Mouse (Mus musculus) kidney, embryonic 16.5 days (tissue): Measurements from ENCODE around the gene Ccdc60. TPM values are rescaled to one million over a fixed set of nuclear protein-coding genes. Genes with fewer than 3 reads are reported as not detected.
A peak's percentile ranks its signal among the peaks of the same experiment; 100 is the strongest.

Experiments used
- ATAC-seq: fragments of 200-750 bp; cut with Nextera tagmentation; 2 replicates; pipeline ENCODE4 v1.8.0; 2017; ENCODE audit warnings: moderate TSS enrichment; ENCODE audit not compliant: low FRiP score, low TSS enrichment
- H3K27ac ChIP-seq: fragments of 300-500 bp; sonication (generic); 2 replicates; pipeline ENCODE4 v1.5.1; 2014; ENCODE audit warnings: low read length
- H3K27me3 ChIP-seq: fragments of 300-500 bp; sonication (generic); 2 replicates; pipeline ENCODE4 v1.6.1; 2014; ENCODE audit warnings: low read length, control low read depth, mixed read lengths; ENCODE audit not compliant: insufficient read depth
- H3K36me3 ChIP-seq: fragments of 300-500 bp; sonication (generic); 2 replicates; pipeline ENCODE4 v1.6.1; 2014; ENCODE audit warnings: low read length, control low read depth, mixed read lengths; ENCODE audit not compliant: insufficient read depth
- H3K4me1 ChIP-seq: fragments of 300-500 bp; sonication (generic); 2 replicates; pipeline ENCODE4 v1.6.1; 2014; ENCODE audit warnings: low read length, control low read depth, mixed read lengths; ENCODE audit not compliant: insufficient read depth
- H3K4me2 ChIP-seq: fragments of 300-500 bp; sonication (generic); replicated peaks from 2 replicates; pipeline ENCODE4 v1.6.1; 2014; ENCODE audit warnings: low read depth, low read length
- H3K4me3 ChIP-seq: fragments of 300-500 bp; sonication (generic); 2 replicates; pipeline ENCODE4 v1.5.1; 2014; ENCODE audit warnings: mild to moderate bottlenecking, low read length
- H3K9ac ChIP-seq: fragments of 300-500 bp; sonication (generic); replicated peaks from 2 replicates; pipeline ENCODE4 v1.6.1; 2014; ENCODE audit warnings: low read length
- H3K9me3 ChIP-seq: fragments of 300-500 bp; sonication (generic); 2 replicates; pipeline ENCODE4 v1.6.1; 2016; ENCODE audit warnings: low read length, control low read depth
- WGBS: fragments of 180-500 bp; shearing (Covaris S2); extraction: QIAGEN DNeasy Blood & Tissue Kit; methylation state at CpG from one replicate; pipeline ENCODE4 v1.1.7; 2014; 5-methylcytosine and 5-hydroxymethylcytosine counted together
- polyA plus RNA-seq: library from polyadenylated mRNA; unstranded; fragments of >200 nt; fragmentation: Nextera tagmentation; extraction: Ambion mirVana; gene quantifications from 2 replicates; pipeline ENCODE4 v1.2.1, GENCODE M21; 2015

Ccdc60 gene
- polyA plus RNA-seq, 1 experiment from 2014 or later = 0.81 TPM

GRCm38 (mm10) chr5:116277951-116278350, 10.8 kb downstream of the Ccdc60 start:
- H3K9me3 ChIP-seq = peaks cover 8% of the 10 kb centered on the region
- 87% methylated on average over 4 of the region's 4 CpGs for WGBS
- no peak for ATAC-seq
- H3K27ac ChIP-seq = no peak overlapping the region
- H3K27me3 ChIP-seq = no peaks in the 10 kb centered on the region
- H3K9ac ChIP-seq = no peak overlapping the region
- no peaks in the 10 kb centered on the region for H3K4me1 ChIP-seq
- no peaks in the 10 kb centered on the region for H3K36me3 ChIP-seq
- no peak overlapping the region for H3K4me3 ChIP-seq
- no peak overlapping the region for H3K4me2 ChIP-seq

- Histone ChIP-seq H3K27me3 (no peaks in the 10 kb centered on the region), H3K27ac (no peak overlapping the region), H3K36me3 (no peaks in the 10 kb centered on the region), H3K4me2 (no peak overlapping the region), H3K4me3 (no peak overlapping the region), H3K9ac (no peak overlapping the region), H3K9me3 (peaks cover 8% of the 10 kb centered on the region), H3K4me1 (no peaks in the 10 kb centered on the region)
- WGBS = 55% methylated on average over 2 of the region's 2 CpGs
- no peak for ATAC-seq
Measured at GRCm38 (mm10) chr5:116274818-116275217, 14.0 kb downstream of the Ccdc60 start.

- ATAC-seq = no peak
- Histone ChIP-seq H3K4me1 (no peaks in the 10 kb centered on the region), H3K36me3 (no peaks in the 10 kb centered on the region), H3K4me3 (no peak overlapping the region), H3K9ac (no peak overlapping the region), H3K27me3 (no peaks in the 10 kb centered on the region), H3K27ac (no peak overlapping the region), H3K4me2 (no peak overlapping the region), H3K9me3 (peaks cover 8% of the 10 kb centered on the region)
- 61% methylated on average over 5 of the region's 5 CpGs for WGBS
Measured at GRCm38 (mm10) chr5:116274365-116274764, 14.4 kb downstream of the Ccdc60 start.

GRCm38 (mm10) chr5:116271511-116272227, 17.1 kb downstream of the Ccdc60 start:
- Histone ChIP-seq H3K27ac (no peak overlapping the region), H3K4me2 (no peak overlapping the region), H3K9ac (no peak overlapping the region), H3K27me3 (no peaks in the 10 kb centered on the region), H3K4me1 (no peaks in the 10 kb centered on the region), H3K9me3 (no peaks in the 10 kb centered on the region), H3K36me3 (no peaks in the 10 kb centered on the region), H3K4me3 (no peak overlapping the region)
- ATAC-seq = no peak
- WGBS = 64% methylated on average over 17 of the region's 17 CpGs

GRCm38 (mm10) chr5:116269212-116270145, 19.3 kb downstream of the Ccdc60 start:
- no peak overlapping the region for H3K4me3 ChIP-seq
- no peak overlapping the region for H3K4me2 ChIP-seq
- WGBS = 71% methylated on average over 17 of the region's 17 CpGs
- H3K27ac ChIP-seq = no peak overlapping the region
- H3K36me3 ChIP-seq = no peaks in the 10 kb centered on the region
- H3K4me1 ChIP-seq = no peaks in the 10 kb centered on the region
- 0 out of 2 replicates have a peak, but pooled peaks have one; percentile 27 for ATAC-seq
- no peaks in the 10 kb centered on the region for H3K9me3 ChIP-seq
- H3K9ac ChIP-seq = no peak overlapping the region
- no peaks in the 10 kb centered on the region for H3K27me3 ChIP-seq

GRCm38 (mm10) chr5:116262689-116263088, 26.1 kb downstream of the Ccdc60 start:
- H3K27me3 ChIP-seq = no peaks in the 10 kb centered on the region
- H3K36me3 ChIP-seq = no peaks in the 10 kb centered on the region
- WGBS = 100% methylated on average over 2 of the region's 2 CpGs
- H3K4me2 ChIP-seq = no peak overlapping the region
- no peak for ATAC-seq
- H3K4me3 ChIP-seq = no peak overlapping the region
- H3K9me3 ChIP-seq = no peaks in the 10 kb centered on the region
- H3K27ac ChIP-seq = no peak overlapping the region
- no peaks in the 10 kb centered on the region for H3K4me1 ChIP-seq
- no peak overlapping the region for H3K9ac ChIP-seq

- H3K4me1 ChIP-seq = no peaks in the 10 kb centered on the region
- no peak overlapping the region for H3K27ac ChIP-seq
- H3K36me3 ChIP-seq = no peaks in the 10 kb centered on the region
- no peak for ATAC-seq
- H3K27me3 ChIP-seq = no peaks in the 10 kb centered on the region
- no peak overlapping the region for H3K4me3 ChIP-seq
- H3K4me2 ChIP-seq = no peak overlapping the region
- 97% methylated on average over 5 of the region's 5 CpGs for WGBS
- no peaks in the 10 kb centered on the region for H3K9me3 ChIP-seq
- H3K9ac ChIP-seq = no peak overlapping the region
Measured at GRCm38 (mm10) chr5:116261944-116262343, 26.8 kb downstream of the Ccdc60 start.

- Histone ChIP-seq H3K9me3 (no peaks in the 10 kb centered on the region), H3K4me1 (no peaks in the 10 kb centered on the region), H3K4me3 (no peak overlapping the region), H3K9ac (no peak overlapping the region), H3K4me2 (no peak overlapping the region), H3K36me3 (no peaks in the 10 kb centered on the region), H3K27ac (no peak overlapping the region), H3K27me3 (no peaks in the 10 kb centered on the region)
- WGBS = 49% methylated on average over 5 of the region's 5 CpGs
- no peak for ATAC-seq
Measured at GRCm38 (mm10) chr5:116260356-116260755, 28.4 kb downstream of the Ccdc60 start.

- no peak overlapping the region for H3K4me3 ChIP-seq
- H3K9ac ChIP-seq = no peak overlapping the region
- no peaks in the 10 kb centered on the region for H3K4me1 ChIP-seq
- no peaks in the 10 kb centered on the region for H3K36me3 ChIP-seq
- 24% methylated on average over 8 of the region's 8 CpGs for WGBS
- H3K27ac ChIP-seq = no peak overlapping the region
- no peak overlapping the region for H3K4me2 ChIP-seq
- no peaks in the 10 kb centered on the region for H3K9me3 ChIP-seq
- no peaks in the 10 kb centered on the region for H3K27me3 ChIP-seq
- no peak for ATAC-seq
Measured at GRCm38 (mm10) chr5:116258321-116258860, 30.4 kb downstream of the Ccdc60 start.
